Mouse (Mus musculus) embryo, embryonic 10 days (tissue): Measurements from ENCODE around the gene Spg20.

Experiments
- DNase-seq: peaks from one replicate; pipeline ENCODE4 v3.0.0-alpha.2; 2015; ENCODE audit warnings: low spot score

The Spg20 gene

GRCm38 (mm10) chr3:55148091-55148490, 36.2 kb downstream of the Spg20 start:
- DNase-seq, result peak; percentile 63

GRCm38 (mm10) chr3:55151656-55152433, 39.9 kb downstream of the Spg20 start:
- DNase-seq, result peak; percentile 83

GRCm38 (mm10) chr3:55152673-55153334, 40.9 kb downstream of the Spg20 start:
- DNase-seq, result peak; percentile 51

GRCm38 (mm10) chr3:55154163-55154562, 42.3 kb downstream of the Spg20 start:
- no peak for DNase-seq

- no peak for DNase-seq
Measured at GRCm38 (mm10) chr3:55157413-55157812, 45.5 kb downstream of the Spg20 start.

- DNase-seq, result peak; percentile 11
Measured at GRCm38 (mm10) chr3:55161144-55161543, 49.2 kb downstream of the Spg20 start.

- DNase-seq, result no peak
Measured at GRCm38 (mm10) chr3:55163510-55163909, 51.6 kb downstream of the Spg20 start.

- no peak for DNase-seq
Measured at GRCm38 (mm10) chr3:55172478-55172877, 60.6 kb downstream of the Spg20 start.

GRCm38 (mm10) chr3:55177271-55177670, 65.4 kb downstream of the Spg20 start:
- no peak for DNase-seq

- DNase-seq, result no peak
Measured at GRCm38 (mm10) chr3:55181766-55182165, 69.9 kb downstream of the Spg20 start, which contains the start of gene Sohlh2. TSS of gene Sohlh2 (plus strand) at chr3:55182028.
